In the genomic region with DNA sequence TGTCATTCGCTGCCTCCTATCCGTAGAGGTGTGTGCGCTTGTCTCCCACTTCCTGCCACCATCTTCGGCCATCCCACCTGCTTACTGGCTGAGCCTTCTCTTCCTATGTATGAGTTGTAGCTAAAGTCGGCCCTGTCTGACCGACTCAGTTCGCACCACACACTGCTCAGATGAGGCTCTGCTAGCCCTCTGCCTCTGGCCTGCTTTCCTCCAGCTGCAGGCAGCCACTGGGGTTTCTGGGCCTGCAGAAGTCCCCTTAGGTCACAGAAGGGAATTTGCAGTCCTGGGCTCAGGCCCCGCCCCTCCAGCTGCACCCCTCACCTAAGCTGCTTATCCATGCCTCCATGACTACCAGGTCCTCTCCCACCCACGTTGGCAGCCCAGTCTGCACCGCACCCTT, we compare ENCODE assay signal across 27 mouse cellular contexts. TPM values are rescaled to one million over a fixed set of nuclear protein-coding genes. Genes with fewer than 3 reads are reported as not detected.
DNase-seq lines count a peak whose midpoint lies in the region; ATAC-seq lines count a peak whose summit lies in the region.
"Had no signal": no experiment of that assay in that cellular context is flagged by ENCODE, and none has a peak within 500 bp of the region (broad histone marks: within the 10 kb centered on the region; RNA-seq: fewer than 3 reads in every experiment).

No protein-coding gene starts in this region.

- H3K4me1 ChIP-seq in midbrain, embryonic 10.5 days: peaks cover 18% of the 10 kb centered on the region
- H3K4me1 ChIP-seq in midbrain, embryonic 11.5 days (ENCODE audit: control insufficient read depth, insufficient read depth, low read length): no peaks in the 10 kb centered on the region
- no peaks in the 10 kb centered on the region for H3K4me1 ChIP-seq in forebrain, embryonic 11.5 days (replicated peaks; ENCODE audit: control insufficient read depth, insufficient read depth, low read length)
- no peaks in the 10 kb centered on the region; the same call in 1 of the 2 replicates for H3K4me1 ChIP-seq in hindbrain, embryonic 13.5 days (replicated peaks)

- H3K9ac ChIP-seq in midbrain, embryonic 11.5 days (ENCODE audit: low read length): no peak overlapping the region
- no peak overlapping the region for H3K9ac ChIP-seq in forebrain, embryonic 11.5 days (ENCODE audit: low read length)
- H3K9ac ChIP-seq in hindbrain, embryonic 13.5 days: no peak overlapping the region
- H3K9ac ChIP-seq: embryonic facial prominence, embryonic 12.5 days; heart, embryonic 15.5 days; stomach, embryonic 15.5 days had no signal

- no peak for ATAC-seq in midbrain, embryonic 11.5 days (ENCODE audit: low FRiP score)
- peak; percentile 25 for ATAC-seq in CD4-positive, CD25-positive, alpha-beta regulatory T cell, adult 4 months
- peak; percentile 5 for ATAC-seq in activated CD4-positive, CD25-positive, alpha-beta regulatory T cell, adult 4 months
- ATAC-seq in forebrain, embryonic 11.5 days (replicated peaks; ENCODE audit: low FRiP score): no peak
- ATAC-seq in hindbrain, embryonic 13.5 days (ENCODE audit: low FRiP score): no peak
- ATAC-seq: forebrain, embryonic 16.5 days; hindbrain, postnatal 0 days; lung, postnatal 0 days had no signal

- no peak for DNase-seq in midbrain, embryonic 10.5 days (ENCODE audit: low spot score)
- no peak for DNase-seq in midbrain, embryonic 11.5 days (ENCODE audit: low spot score, missing footprints)
- DNase-seq in thymus, postnatal 10 days (ENCODE audit: low spot score in 2 of 2): no peak
- DNase-seq in forebrain, embryonic 11.5 days (ENCODE audit: low spot score): no peak
- DNase-seq: adrenal gland, postnatal 10 days; B cell, adult 2 months; cerebellum, adult 8-10 months; cerebellum, postnatal 36 days; gastrocnemius, adult 2 months; kidney, adult 11 months; kidney, postnatal 14 days; layer of hippocampus, adult 9-11 months; lung, postnatal 4 days; midbrain, embryonic 14.5 days; right cerebral cortex, postnatal 14 days; thymus, postnatal 14 days had no signal

- no peaks in the 10 kb centered on the region for H3K9me3 ChIP-seq in midbrain, embryonic 10.5 days (replicated peaks)
- no peaks in the 10 kb centered on the region for H3K9me3 ChIP-seq in midbrain, embryonic 11.5 days (ENCODE audit: control insufficient read depth, low read length)
- H3K9me3 ChIP-seq in forebrain, embryonic 11.5 days (ENCODE audit: control insufficient read depth, low read length): no peaks in the 10 kb centered on the region
- H3K9me3 ChIP-seq in hindbrain, embryonic 13.5 days: no peaks in the 10 kb centered on the region
- H3K9me3 ChIP-seq: embryonic facial prominence, embryonic 12.5 days; forebrain, embryonic 10.5 days; heart, embryonic 15.5 days; megakaryocyte, embryonic 14.5 days; stomach, embryonic 15.5 days had no signal

- H3K27ac ChIP-seq in midbrain, embryonic 10.5 days (replicated peaks): 0 out of 2 replicates have a peak overlapping the region, but pooled peaks have one; percentile 35
- H3K27ac ChIP-seq in midbrain, embryonic 11.5 days (ENCODE audit: low read depth, low read length): no peak overlapping the region
- H3K27ac ChIP-seq in forebrain, embryonic 11.5 days (ENCODE audit: low read depth, low read length): no peak overlapping the region
- H3K27ac ChIP-seq in hindbrain, embryonic 13.5 days: no peak overlapping the region
- H3K27ac ChIP-seq: embryonic facial prominence, embryonic 12.5 days; forebrain, embryonic 10.5 days; gastrocnemius, adult 2 months; heart, embryonic 15.5 days; hindbrain, postnatal 0 days; stomach, embryonic 15.5 days had no signal

- no peaks in the 10 kb centered on the region for H3K27me3 ChIP-seq in midbrain, embryonic 10.5 days (ENCODE audit: low read depth, poor library complexity, severe bottlenecking)
- no peaks in the 10 kb centered on the region for H3K27me3 ChIP-seq in midbrain, embryonic 11.5 days (ENCODE audit: control insufficient read depth, insufficient read depth, low read length)
- H3K27me3 ChIP-seq in forebrain, embryonic 11.5 days (ENCODE audit: control insufficient read depth, insufficient read depth, low read length): no peaks in the 10 kb centered on the region
- H3K27me3 ChIP-seq in hindbrain, embryonic 13.5 days: no peaks in the 10 kb centered on the region
- H3K27me3 ChIP-seq: embryonic facial prominence, embryonic 12.5 days; heart, embryonic 15.5 days; megakaryocyte, embryonic 14.5 days; stomach, embryonic 15.5 days had no signal

- WGBS in midbrain, embryonic 10.5 days: 60% methylated on average over 10 of the region's 10 CpGs
- 63% methylated on average over 10 of the region's 10 CpGs for WGBS in midbrain, embryonic 11.5 days
- WGBS in forebrain, embryonic 11.5 days: 63% methylated on average over 10 of the region's 10 CpGs
- WGBS in hindbrain, embryonic 13.5 days: 72% methylated on average over 10 of the region's 10 CpGs

- no peaks in the 10 kb centered on the region for H3K36me3 ChIP-seq in midbrain, embryonic 10.5 days
- H3K36me3 ChIP-seq in midbrain, embryonic 11.5 days (ENCODE audit: control insufficient read depth, insufficient read depth, low read length): no peaks in the 10 kb centered on the region
- H3K36me3 ChIP-seq in forebrain, embryonic 11.5 days (ENCODE audit: control insufficient read depth, insufficient read depth, low read length): no peaks in the 10 kb centered on the region
- H3K36me3 ChIP-seq in hindbrain, embryonic 13.5 days: no peaks in the 10 kb centered on the region
- H3K36me3 ChIP-seq: embryonic facial prominence, embryonic 12.5 days; forebrain, embryonic 10.5 days; heart, embryonic 15.5 days; stomach, embryonic 15.5 days had no signal

- H3K4me3 ChIP-seq in midbrain, embryonic 10.5 days: no peak overlapping the region
- no peak overlapping the region for H3K4me3 ChIP-seq in midbrain, embryonic 11.5 days (ENCODE audit: low read depth, low read length)
- H3K4me3 ChIP-seq in forebrain, embryonic 11.5 days (ENCODE audit: low read depth, low read length): no peak overlapping the region
- no peak overlapping the region for H3K4me3 ChIP-seq in hindbrain, embryonic 13.5 days
- H3K4me3 ChIP-seq: embryonic facial prominence, embryonic 12.5 days; forebrain, embryonic 10.5 days; gastrocnemius, adult 2 months; heart, embryonic 15.5 days; megakaryocyte, embryonic 14.5 days; stomach, embryonic 15.5 days had no signal

- H3K4me2 ChIP-seq in midbrain, embryonic 11.5 days: no peak overlapping the region
- H3K4me2 ChIP-seq in forebrain, embryonic 11.5 days (ENCODE audit: low read depth, low read length, severe bottlenecking): no peak overlapping the region
- no peak overlapping the region for H3K4me2 ChIP-seq in hindbrain, embryonic 13.5 days
- H3K4me2 ChIP-seq: embryonic facial prominence, embryonic 12.5 days; heart, embryonic 15.5 days; stomach, embryonic 15.5 days had no signal

RNA-seq across cellular contexts. Expression of a gene that starts 39.3 kb away (rescaled TPM):
- polyA plus RNA-seq in midbrain, embryonic 10.5 days (2016; fragmentation: Nextera tagmentation; extraction: Ambion mirVana): 12.1 and 12.6 TPM in 2 replicates
- polyA plus RNA-seq in midbrain, embryonic 11.5 days (2014; fragmentation: Nextera tagmentation; extraction: Ambion mirVana): 9.5 and 9.7 TPM in 2 replicates
- polyA plus RNA-seq in CD4-positive, CD25-positive, alpha-beta regulatory T cell, adult 4 months (2017; shearing (Covaris generic)): 10 to 100 TPM; 32.1 to 54.1 TPM
- 10 to 100 TPM; 25.8 to 27.8 TPM for polyA plus RNA-seq in activated CD4-positive, CD25-positive, alpha-beta regulatory T cell, adult 4 months (2017; shearing (Covaris generic))
- polyA plus RNA-seq in forebrain, embryonic 11.5 days (2014; fragmentation: Nextera tagmentation; extraction: Ambion mirVana): 10.5 and 11.1 TPM in 2 replicates
- 8.3 and 9.2 TPM in 2 replicates for polyA plus RNA-seq in hindbrain, embryonic 13.5 days (2015; fragmentation: Nextera tagmentation; extraction: Ambion mirVana)

Comparison
In these comparisons a context has a peak if more than half of its experiments do, and no peak if none do; other contexts are left out.
1. ATAC-seq: peak in CD4-positive, CD25-positive, alpha-beta regulatory T cell, adult 4 months (single experiment) and activated CD4-positive, CD25-positive, alpha-beta regulatory T cell, adult 4 months (single experiment); none in midbrain, embryonic 11.5 days (single experiment), forebrain, embryonic 11.5 days (single experiment) and hindbrain, embryonic 13.5 days (single experiment).